9 mouse cellular contexts compared by ENCODE assay signal in the genomic region with DNA sequence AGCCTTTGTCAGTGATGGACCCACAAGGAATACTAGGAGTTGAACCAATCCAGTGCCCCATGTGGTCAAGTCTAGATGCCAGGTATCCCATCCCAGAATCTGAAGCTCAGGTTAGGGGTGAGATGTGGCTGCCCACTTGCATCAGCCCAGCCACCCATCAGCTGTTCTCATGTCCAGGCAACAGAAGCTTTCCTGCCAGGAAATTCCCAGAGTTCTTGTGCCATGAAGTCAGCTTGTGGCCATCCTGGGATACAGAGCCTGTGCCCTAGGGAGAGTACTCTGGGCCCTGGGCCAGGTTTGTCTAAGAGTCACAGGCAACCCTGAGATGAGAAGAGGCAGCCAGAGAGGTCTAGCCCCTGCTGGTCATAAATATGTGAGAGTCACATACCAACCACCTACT. TPM values are rescaled to one million over a fixed set of nuclear protein-coding genes. Genes with fewer than 3 reads are reported as not detected.
A peak's percentile ranks its signal among the peaks of the same experiment; 100 is the strongest.
DNase-seq lines count a peak whose midpoint lies in the region; ATAC-seq lines count a peak whose summit lies in the region.
"Had no signal": no experiment of that assay in that cellular context is flagged by ENCODE, and none has a peak within 500 bp of the region (broad histone marks: within the 10 kb centered on the region; RNA-seq: fewer than 3 reads in every experiment).

No protein-coding gene starts in this region.

- peak; percentile 58 for DNase-seq in gastrocnemius, postnatal 14 days
- DNase-seq in gastrocnemius, adult 18-20 months (ENCODE audit: low spot score), result no peak
- DNase-seq in Muller cell, postnatal 12 days (ENCODE audit: inconsistent ontology term), result peak; percentile 91
- DNase-seq in lung, adult 18-20 months, result peak; percentile 80
- DNase-seq in thymus, postnatal 4 days, result no peak
- DNase-seq in embryo, embryonic 11 days, result no peak

- H3K27me3 ChIP-seq in heart, embryonic 14.5 days (ENCODE audit: control insufficient read depth, insufficient read depth, low read length), result no peaks in the 10 kb centered on the region
- H3K27me3 ChIP-seq in forebrain, embryonic 12.5 days, result peaks cover 26% of the 10 kb centered on the region

- no peaks in the 10 kb centered on the region for H3K9me3 ChIP-seq in heart, embryonic 14.5 days (ENCODE audit: control insufficient read depth, low read length)
- no peaks in the 10 kb centered on the region for H3K9me3 ChIP-seq in forebrain, embryonic 12.5 days

- H3K36me3 ChIP-seq in heart, embryonic 14.5 days (ENCODE audit: control insufficient read depth, insufficient read depth, low read length), result peaks cover 16% of the 10 kb centered on the region
- no peaks in the 10 kb centered on the region for H3K36me3 ChIP-seq in forebrain, embryonic 12.5 days (replicated peaks)

- peak overlapping the region; percentile 57 to 82; a peak in 2 of 4 replicates for H3K4me3 ChIP-seq in heart, embryonic 14.5 days (ENCODE audit: control insufficient read depth in 1 of 2, insufficient read depth in 1 of 2, low read depth in 1 of 2, low read length in 2 of 2)
- no peak overlapping the region for H3K4me3 ChIP-seq in forebrain, embryonic 12.5 days (replicated peaks)

- intact Hi-C loops in gastrocnemius, postnatal 14 days (cut with DNase I; ENCODE audit: low total_unique reads), result loop anchor here (5.0 kb wide), 1 partner anchor 154 kb away; no protein-coding TSS in a partner anchor

- ATAC-seq in heart, embryonic 14.5 days (ENCODE audit: insufficient number of reproducible peaks, insufficient read depth, low FRiP score, low read depth), result peak; percentile 17; the same call in 1 of the 2 replicates
- ATAC-seq in forebrain, embryonic 12.5 days (ENCODE audit: low FRiP score), result no peak

- peaks cover 49 to 75% of the 10 kb centered on the region in 2 experiments for H3K4me1 ChIP-seq in heart, embryonic 14.5 days (ENCODE audit: control insufficient read depth in 2 of 2, insufficient read depth in 2 of 2, low read length in 2 of 2)
- H3K4me1 ChIP-seq in forebrain, embryonic 12.5 days, result peaks cover 25% of the 10 kb centered on the region

- H3K4me2 ChIP-seq in heart, embryonic 14.5 days (ENCODE audit: low read length), result peak overlapping the region; percentile 87
- no peak overlapping the region for H3K4me2 ChIP-seq in forebrain, embryonic 12.5 days

- peak overlapping the region; percentile 83; the same call in 1 of the 2 replicates for H3K9ac ChIP-seq in heart, embryonic 14.5 days (ENCODE audit: low read length)
- H3K9ac ChIP-seq in forebrain, embryonic 12.5 days, result no peak overlapping the region

- H3K27ac ChIP-seq in heart, embryonic 14.5 days (replicated peaks in 1 of 2; ENCODE audit: control insufficient read depth in 1 of 2, insufficient read depth in 1 of 2, low read depth in 2 of 2, low read length in 2 of 2), result peak overlapping the region; percentile 97
- H3K27ac ChIP-seq in forebrain, embryonic 12.5 days, result no peak overlapping the region

RNA-seq across cellular contexts. Expression of a gene that starts 2.3 kb away (rescaled TPM):
- 1 to 10 TPM; 5.4 to 6.0 TPM for total RNA-seq in gastrocnemius, postnatal 14 days (2021)
- 1 to 10 TPM; 2.2 to 5.7 TPM for total RNA-seq in gastrocnemius, adult 18-20 months (2021)
- polyA plus RNA-seq in heart, embryonic 14.5 days (2014; fragmentation: Nextera tagmentation; extraction: Ambion mirVana), result 25.3 and 32.5 TPM in 2 replicates
- polyA plus RNA-seq in forebrain, embryonic 12.5 days (2016; fragmentation: Nextera tagmentation; extraction: Ambion mirVana), result 5.6 and 7.4 TPM in 2 replicates

RNA-seq across cellular contexts. Expression of a gene that starts 42.2 kb away (rescaled TPM):
- 10 to 100 TPM in 1 of 2 experiments, 1 to 10 TPM in 1; 7.4 to 11.6 TPM for total RNA-seq in gastrocnemius, postnatal 14 days (2021)
- 1 to 10 TPM; 3.0 to 4.5 TPM for total RNA-seq in gastrocnemius, adult 18-20 months (2021)
- 27.6 and 27.7 TPM in 2 replicates for polyA plus RNA-seq in heart, embryonic 14.5 days (2014; fragmentation: Nextera tagmentation; extraction: Ambion mirVana)
- polyA plus RNA-seq in forebrain, embryonic 12.5 days (2016; fragmentation: Nextera tagmentation; extraction: Ambion mirVana), result 19.0 and 22.7 TPM in 2 replicates

RNA-seq across cellular contexts. Expression of a gene that starts 42.2 kb away (rescaled TPM):
- under 1 TPM; 0.29 to 0.41 TPM for total RNA-seq in gastrocnemius, postnatal 14 days (2021)
- total RNA-seq in gastrocnemius, adult 18-20 months (2021), result under 1 TPM; 0.11 to 0.24 TPM
- polyA plus RNA-seq in heart, embryonic 14.5 days (2014; fragmentation: Nextera tagmentation; extraction: Ambion mirVana), result 0.24 and 0.40 TPM in 2 replicates
- polyA plus RNA-seq in forebrain, embryonic 12.5 days (2016; fragmentation: Nextera tagmentation; extraction: Ambion mirVana), result 1.1 and 1.4 TPM in 2 replicates
- total RNA-seq: liver, adult 2 months had no signal

RNA-seq across cellular contexts. Expression of a gene that starts 57.9 kb away (rescaled TPM):
- 10 to 100 TPM in 1 of 2 experiments, 1 to 10 TPM in 1; 6.7 to 11.1 TPM for total RNA-seq in gastrocnemius, postnatal 14 days (2021)
- total RNA-seq in gastrocnemius, adult 18-20 months (2021), result 1 to 10 TPM; 1.8 to 2.4 TPM
- polyA plus RNA-seq in heart, embryonic 14.5 days (2014; fragmentation: Nextera tagmentation; extraction: Ambion mirVana), result 11.4 and 15.0 TPM in 2 replicates
- 184 and 187 TPM in 2 replicates for polyA plus RNA-seq in forebrain, embryonic 12.5 days (2016; fragmentation: Nextera tagmentation; extraction: Ambion mirVana)

Comparison
In these comparisons a context has a peak if more than half of its experiments do, and no peak if none do; other contexts are left out.
1. DNase-seq: peak in gastrocnemius, postnatal 14 days (single experiment), Muller cell, postnatal 12 days (single experiment) and lung, adult 18-20 months (2 of 2); none in gastrocnemius, adult 18-20 months (single experiment), thymus, postnatal 4 days (single experiment) and embryo, embryonic 11 days (single experiment).